Mouse (Mus musculus): Measurements from ENCODE around the gene Dgkd.

Dgkd gene

GRCm38 (mm10) chr1:87891634-87892033 is 38.5 kb downstream of the Dgkd start:
- DNase-seq: peak; percentile 45

GRCm38 (mm10) chr1:87892499-87892898 is 39.4 kb downstream of the Dgkd start:
- DNase-seq: no peak

DNA sequence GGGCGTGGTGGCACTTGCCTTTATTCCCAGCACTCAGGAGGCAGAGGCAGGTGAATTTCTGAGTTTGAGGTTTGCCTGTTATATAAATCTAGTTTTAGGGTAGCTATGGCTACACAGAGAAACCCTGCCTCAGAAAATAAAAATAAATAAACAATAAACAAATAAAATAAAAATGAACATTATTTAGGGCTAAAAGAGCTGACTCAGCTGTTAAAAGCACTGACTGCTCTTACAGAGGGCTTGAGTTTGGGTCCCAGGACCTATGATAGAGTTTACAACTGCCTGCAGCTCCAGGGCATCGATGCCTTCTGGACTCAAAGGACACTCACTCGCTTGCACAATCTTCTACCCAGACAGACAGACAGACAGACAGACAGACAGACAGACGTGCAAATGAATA is 40.3 kb downstream of the Dgkd start:
- DNase-seq: no peak

- DNase-seq: no peak
Measured at GRCm38 (mm10) chr1:87896921-87897320, 43.8 kb downstream of the Dgkd start.

DNA sequence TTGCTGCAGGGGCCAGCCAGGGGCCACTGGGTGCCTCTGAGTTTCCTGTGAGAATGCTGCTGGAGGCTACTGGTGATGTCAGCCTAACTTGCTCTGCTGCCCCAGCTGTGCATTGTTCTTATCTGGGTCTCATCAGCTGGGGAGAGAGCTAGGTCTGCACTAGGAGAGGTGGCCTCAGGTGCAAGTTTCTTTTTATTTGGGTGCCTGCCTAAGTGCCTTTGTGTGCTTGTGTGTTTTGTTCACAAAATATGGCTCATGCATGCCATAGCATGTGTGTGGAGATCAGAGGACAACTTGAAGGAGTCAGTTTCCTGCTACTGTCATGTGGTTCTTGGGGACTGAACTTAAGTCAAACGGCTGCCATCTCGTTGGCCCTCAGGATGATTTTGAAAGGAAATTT is 46.6 kb downstream of the Dgkd start:
- DNase-seq: no peak

DNA sequence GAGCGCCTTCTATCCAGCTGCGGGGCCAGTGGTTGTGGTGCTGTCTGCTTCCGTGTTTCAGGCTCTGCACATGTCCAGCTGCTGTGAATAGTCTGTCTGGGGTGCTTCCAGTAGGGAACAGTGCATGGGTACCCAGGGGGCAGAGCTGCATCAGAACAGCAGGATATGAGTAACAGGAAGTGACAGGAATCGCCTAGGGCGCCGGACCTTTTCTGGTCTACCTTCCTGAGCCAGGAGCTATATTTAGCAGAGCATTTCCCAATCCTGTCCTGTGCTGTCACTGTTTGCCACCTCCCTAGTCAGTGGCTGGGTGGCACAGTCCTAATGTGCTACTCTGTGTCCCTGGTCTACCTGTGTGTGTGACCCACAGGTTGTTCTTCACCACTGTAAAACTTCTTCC is 47.9 kb downstream of the Dgkd start:
- DNase-seq: no peak

GRCm38 (mm10) chr1:87902186-87902585 is 49.1 kb downstream of the Dgkd start:
- no peak for DNase-seq

GRCm38 (mm10) chr1:87906361-87906956 is 53.4 kb downstream of the Dgkd start:
- no peak for DNase-seq

DNA sequence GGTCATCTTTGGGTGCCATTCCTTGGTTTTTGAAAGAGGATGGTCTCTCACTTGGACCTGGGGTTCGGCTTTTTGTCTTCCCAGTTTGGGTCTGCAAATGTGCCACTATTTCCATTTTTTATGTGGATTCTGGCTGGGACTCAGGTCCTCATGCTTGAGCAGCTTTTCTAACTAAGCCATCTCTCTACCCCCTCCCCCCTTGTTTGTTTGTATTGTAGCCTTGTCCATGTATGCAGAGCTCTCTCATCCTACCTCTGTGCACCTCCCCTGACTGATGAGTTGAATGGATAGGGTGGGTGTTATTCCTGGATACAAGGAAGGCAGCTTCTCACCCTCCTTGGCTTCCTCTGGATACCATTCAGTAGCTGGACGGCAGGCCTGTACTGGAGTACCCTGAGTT is 54.9 kb downstream of the Dgkd start:
- no peak for DNase-seq

GRCm38 (mm10) chr1:87908736-87909135 is 55.6 kb downstream of the Dgkd start:
- DNase-seq: no peak

DNA sequence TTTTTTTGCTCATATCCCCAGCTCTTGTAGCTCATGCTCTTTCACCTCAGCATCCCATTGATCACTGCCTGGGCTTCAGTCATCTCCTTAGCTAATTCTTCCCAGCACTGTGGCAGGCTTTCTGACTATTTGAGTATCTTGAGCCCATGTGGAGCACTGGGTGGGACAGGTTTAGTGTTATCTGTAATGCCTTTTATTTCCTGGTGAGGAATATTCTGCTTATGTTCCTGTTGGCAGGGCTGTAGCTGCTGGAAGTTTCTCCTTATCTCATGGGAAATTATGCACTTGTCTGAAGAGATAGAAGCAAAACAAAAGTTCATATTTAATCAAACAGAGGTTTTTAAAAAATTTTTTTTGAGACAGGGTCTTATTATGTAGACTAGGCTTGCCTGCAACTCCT is 56.5 kb downstream of the Dgkd start:
- DNase-seq: no peak

GRCm38 (mm10) chr1:87910428-87910827 is 57.3 kb downstream of the Dgkd start:
- no peak for DNase-seq

DNA sequence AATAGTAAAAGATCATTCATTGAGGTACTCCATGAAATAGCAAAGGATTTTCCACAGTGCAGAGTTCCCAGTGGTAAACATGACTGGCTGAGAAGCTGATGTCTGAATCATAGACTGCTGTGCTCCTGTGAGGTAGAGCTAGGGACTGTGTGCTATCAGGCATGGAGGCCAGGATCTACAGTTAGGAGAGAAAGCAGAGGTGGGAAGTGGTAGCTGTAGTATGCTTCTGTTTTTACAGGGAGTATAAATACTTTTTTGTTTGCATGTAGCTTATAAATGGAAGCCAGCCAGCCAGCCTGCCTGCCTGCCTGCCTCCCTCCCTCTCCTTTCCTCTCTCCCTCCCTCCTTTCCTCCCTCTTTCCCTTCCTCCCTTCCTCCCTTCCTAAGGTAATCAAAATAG is 60.3 kb downstream of the Dgkd start:
- DNase-seq: no peak

DNA sequence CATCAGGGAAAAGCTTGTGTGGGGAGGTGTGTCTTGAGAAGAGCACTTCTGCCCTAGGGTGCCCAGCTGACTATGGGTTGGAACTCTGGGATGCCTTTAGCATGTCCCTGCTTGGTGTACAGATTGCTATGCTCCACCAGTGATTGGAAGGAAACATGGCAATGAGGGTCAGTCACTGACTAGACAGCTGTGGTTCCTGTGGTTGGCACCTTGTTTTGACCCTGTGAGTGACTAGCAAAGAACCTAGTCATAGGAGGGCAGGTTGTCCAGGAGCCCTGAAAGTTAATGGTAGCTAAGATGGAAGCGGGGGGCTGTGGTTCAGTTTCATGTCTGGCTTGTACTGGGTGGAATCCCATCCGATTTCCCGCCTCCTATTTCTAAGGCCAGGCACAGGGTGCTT is 64.3 kb downstream of the Dgkd start:
- no peak for DNase-seq

DNA sequence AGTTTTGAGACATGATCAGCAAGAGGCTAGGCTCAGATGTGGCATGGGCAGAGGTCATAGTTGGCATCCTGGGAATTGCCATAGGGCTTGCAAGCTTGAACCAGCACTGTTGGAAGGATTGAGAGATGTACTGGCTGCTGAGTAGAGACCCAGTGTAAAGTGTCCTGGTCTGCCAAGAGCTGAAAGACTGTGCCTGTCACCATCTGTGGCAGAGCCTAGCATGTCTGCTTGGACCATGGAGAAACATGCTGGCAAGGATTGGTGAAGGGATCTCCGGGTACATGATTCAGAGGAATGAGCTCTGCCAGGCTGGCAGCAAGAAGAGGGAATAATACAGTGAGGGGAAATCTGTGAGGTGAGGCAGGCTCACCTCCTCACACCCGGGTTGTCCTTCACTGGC is 65.0 kb downstream of the Dgkd start:
- DNase-seq: peak; percentile 71

DNA sequence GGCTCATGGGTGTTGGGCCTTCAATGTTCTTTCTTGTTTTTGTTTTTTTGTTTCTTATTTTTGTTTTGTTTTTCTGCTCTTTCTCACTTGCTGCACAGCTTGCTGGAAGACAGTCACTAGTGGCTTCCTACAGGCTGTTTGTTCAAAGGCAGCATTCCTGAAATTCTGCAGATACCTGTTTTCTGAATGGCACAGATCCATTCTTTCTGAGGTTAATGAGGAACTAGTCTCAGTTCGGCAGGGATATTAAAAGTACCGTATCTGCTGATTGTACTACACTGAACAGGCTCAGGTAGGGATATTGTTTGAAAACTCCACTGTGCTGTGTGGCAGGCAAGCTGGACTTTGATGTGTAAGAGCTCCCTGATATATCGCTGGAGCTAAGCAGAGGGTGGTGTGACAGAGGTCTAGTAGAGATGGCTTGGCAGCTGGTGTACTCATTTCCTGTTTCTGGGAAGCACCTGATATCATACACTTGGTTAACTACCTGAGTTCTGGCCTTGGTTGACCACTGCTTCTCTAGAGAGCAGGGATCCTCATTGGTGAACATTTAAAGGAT is 67.0 kb downstream of the Dgkd start:
- no peak for DNase-seq

GRCm38 (mm10) chr1:87922666-87923065 is 69.6 kb downstream of the Dgkd start:
- peak; percentile 49 for DNase-seq

GRCm38 (mm10) chr1:87924888-87925287 is 71.8 kb downstream of the Dgkd start:
- DNase-seq: no peak

DNA sequence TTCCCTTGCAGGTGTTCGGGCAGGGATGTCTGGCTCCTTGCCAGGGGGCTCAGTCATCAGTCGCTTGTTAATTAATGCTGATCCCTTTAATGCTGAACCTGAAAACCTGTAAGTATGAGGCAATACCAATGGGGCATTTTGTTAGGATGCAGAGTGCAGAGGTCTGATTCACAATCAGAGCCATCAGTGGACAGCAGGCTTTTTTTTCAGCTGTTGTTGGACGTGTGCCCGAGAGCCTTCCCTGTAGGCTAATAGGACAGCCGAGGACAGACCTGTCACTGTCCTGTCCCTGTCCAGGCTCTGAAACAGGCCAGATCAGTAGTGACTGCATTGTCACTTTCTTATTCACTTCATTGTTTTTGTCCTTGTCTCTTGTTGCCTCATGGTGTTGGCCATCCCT is 76.6 kb downstream of the Dgkd start:
- peak; percentile 76 for DNase-seq

DNA sequence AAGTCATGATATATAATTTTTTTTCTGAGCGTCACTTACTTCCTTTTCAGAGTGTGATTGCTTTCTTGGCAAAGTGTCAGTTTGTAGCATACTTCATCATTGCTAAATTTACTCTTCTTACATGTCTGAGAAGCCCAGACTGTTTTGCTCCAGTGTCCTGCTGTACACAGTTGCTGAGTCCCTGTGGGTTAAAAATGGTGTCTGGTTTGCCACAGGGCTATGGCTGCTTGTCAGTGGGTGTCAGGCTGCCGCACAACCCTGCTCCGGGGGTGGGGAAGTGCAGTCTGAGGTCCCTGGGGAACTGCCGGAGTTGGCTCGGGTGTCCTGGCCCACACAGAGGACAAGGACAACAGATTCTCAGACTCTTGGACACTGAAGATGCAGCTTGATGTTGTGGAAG is 80.0 kb downstream of the Dgkd start:
- no peak for DNase-seq

GRCm38 (mm10) chr1:87935095-87935494 is 82.0 kb downstream of the Dgkd start:
- DNase-seq: no peak

DNA sequence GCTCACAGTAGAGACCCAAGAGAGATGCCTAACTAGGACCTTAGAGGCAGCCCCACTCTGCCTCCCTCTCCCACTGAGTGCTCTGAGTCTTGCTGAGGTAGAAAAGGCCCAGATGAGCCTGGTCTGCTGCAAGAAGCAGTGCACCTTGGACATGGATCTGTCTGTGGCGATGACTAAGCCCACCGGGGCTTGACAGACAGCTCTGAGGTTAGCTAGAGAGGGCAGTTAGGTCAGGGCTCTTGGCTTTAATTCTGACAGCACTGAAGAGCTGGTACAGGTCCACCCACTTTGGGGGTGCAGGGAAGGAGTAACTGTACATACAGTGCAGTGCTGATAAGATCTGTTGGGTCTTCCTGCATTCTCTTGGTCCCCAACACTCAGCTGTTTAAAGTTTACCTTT is 82.5 kb downstream of the Dgkd start:
- no peak for DNase-seq

DNA sequence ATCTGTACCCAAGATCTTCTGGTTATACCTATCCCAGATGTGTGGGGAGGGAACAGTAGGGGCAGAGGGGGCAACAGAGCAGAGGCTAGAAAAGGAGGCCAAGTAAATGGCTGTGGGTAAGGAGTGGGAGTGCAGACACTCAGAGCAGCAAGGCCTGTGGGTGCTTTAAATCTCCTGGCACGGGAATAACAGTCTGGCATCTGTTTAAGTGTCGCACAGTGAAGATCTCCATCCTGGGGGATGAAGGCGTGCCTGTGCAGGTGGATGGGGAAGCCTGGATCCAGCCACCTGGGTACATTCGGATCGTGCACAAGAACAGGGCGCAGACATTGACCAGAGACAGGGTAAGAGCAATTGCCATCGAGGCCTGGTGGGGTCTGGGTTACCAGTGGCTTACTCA is 83.0 kb downstream of the Dgkd start:
- no peak for DNase-seq

- DNase-seq: no peak
Measured at GRCm38 (mm10) chr1:87936516-87936915, 83.4 kb downstream of the Dgkd start.

- DNase-seq: no peak
Measured at GRCm38 (mm10) chr1:87941765-87942164, 88.7 kb downstream of the Dgkd start.
